Mouse (Mus musculus): ENCODE measurements around the gene Cyyr1. TPM values are rescaled to one million over a fixed set of nuclear protein-coding genes. Genes with fewer than 3 reads are reported as not detected.

Cyyr1 gene
- total and polyA plus RNA-seq, 3 experiments: not detected

DNA sequence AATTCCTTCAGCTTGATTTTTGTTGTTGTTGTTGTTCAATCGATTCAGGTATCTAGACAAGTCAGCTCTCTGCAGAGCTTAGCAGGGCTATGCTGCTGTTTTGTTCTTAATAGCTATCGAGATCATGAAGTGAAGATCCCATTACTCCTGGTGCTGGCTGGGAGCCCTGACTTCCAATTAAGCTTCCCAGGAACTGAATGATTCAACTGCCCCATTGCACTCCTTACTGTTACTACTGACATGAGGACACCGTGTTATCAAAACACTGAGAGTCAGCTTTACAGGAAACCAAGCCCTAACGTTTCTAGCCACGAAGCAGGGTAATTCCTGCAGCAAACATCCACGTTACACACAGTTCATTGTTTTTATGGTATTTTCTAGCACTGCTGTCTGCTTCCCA, 6.7 kb downstream of the Cyyr1 start:
- Histone ChIP-seq H3K27me3 (replicated peaks) (no peaks in the 10 kb centered on the region), H3K27ac (ENCODE audit: insufficient read depth, low read depth) (no peak overlapping the region), H3K36me3 (replicated peaks in 1 of 2; ENCODE audit: control insufficient read depth in 1 of 2, insufficient read depth in 1 of 2, low read length in 1 of 2) (no peaks in the 10 kb centered on the region), H3K79me2 (replicated peaks; ENCODE audit: control insufficient read depth, extremely low read depth, insufficient read depth, poor library complexity, severe bottlenecking) (no peaks in the 10 kb centered on the region; the same call in 1 of the 2 replicates), H3K4me3 (replicated peaks in 1 of 3; ENCODE audit: low read depth in 2 of 3, low read length in 2 of 3, poor library complexity in 1 of 3) (no peak overlapping the region), H3K4me2 (ENCODE audit: insufficient read depth, low read depth, poor library complexity, severe bottlenecking) (no peak overlapping the region), H3K9ac (ENCODE audit: insufficient read depth, low read depth) (no peak overlapping the region), H3K4me1 (ENCODE audit: control insufficient read depth in 1 of 2, insufficient read depth in 2 of 2) (no peaks in the 10 kb centered on the region), H3K9me3 (replicated peaks; ENCODE audit: low read length) (no peaks in the 10 kb centered on the region)
- DNase-seq (ENCODE audit: extremely low read depth): no peak
- dilution Hi-C loops (cut with MboI; ENCODE audit: extremely low pct_ligation_motif_present, extremely low pct_unique_long_range_greater_than_20kb, low sequenced_read_pairs) (no loop called here), in situ Hi-C loops (cut with MboI; ENCODE audit: low pct_ligation_motif_present, low pct_unique_long_range_greater_than_20kb, low sequenced_read_pairs) (no loop called here)
- TF ChIP-seq USF2 (conservative IDR thresholded peaks at IDR 0.05; ENCODE audit: low read depth, low read length) (no peak), CTCF (conservative IDR thresholded peaks at IDR 0.05 in 1 of 2, IDR thresholded peaks at IDR 0.05 in 1 of 2; ENCODE audit: low read depth in 2 of 2, low read length in 2 of 2) (no peak), BHLHE40 (IDR thresholded peaks at IDR 0.05; ENCODE audit: low read depth, low read length) (no peak), TCF12 (IDR thresholded peaks at IDR 0.05; ENCODE audit: low read depth, low read length) (no peak), NELFE (IDR thresholded peaks at IDR 0.05; ENCODE audit: low read depth, low read length) (no peak), RCOR1 (conservative IDR thresholded peaks at IDR 0.05; ENCODE audit: low read depth, low read length) (no peak), ZNF384 (IDR thresholded peaks at IDR 0.05; ENCODE audit: low read depth, low read length) (no peak), MAX (IDR thresholded peaks at IDR 0.05; ENCODE audit: low read length) (no peak)

DNA sequence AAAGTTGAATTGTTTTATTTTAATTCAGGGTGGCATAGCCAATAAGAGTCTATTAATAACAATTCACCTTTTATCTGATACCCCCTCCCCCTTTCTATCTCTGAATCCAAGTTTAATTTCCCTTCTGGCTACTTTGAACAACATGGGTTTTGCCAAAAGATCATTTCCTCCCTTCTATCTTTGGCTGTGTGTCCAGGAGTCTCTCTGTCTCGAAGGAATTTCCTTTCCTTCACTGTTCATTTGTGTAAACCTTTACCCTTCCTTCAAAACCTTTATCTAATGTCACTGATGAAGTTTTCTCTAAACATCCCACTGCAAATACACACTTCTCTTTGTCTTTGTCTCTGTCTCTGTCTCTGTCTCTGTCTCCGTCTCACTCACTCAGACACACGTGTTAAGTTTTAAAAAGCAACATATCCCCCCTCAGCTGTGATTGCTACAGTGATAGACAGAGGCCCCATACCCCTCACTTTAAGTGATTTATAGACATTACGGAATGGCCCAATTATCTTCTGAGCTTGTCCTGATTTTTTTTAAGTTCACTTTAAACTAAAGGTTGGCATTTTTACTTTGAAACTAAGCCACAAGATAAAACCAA, 11.4 kb downstream of the Cyyr1 start:
- TF ChIP-seq RCOR1 (conservative IDR thresholded peaks at IDR 0.05; ENCODE audit: low read depth, low read length) (no peak), MYC (IDR thresholded peaks at IDR 0.05; ENCODE audit: low read depth, low read length) (no peak), TCF12 (IDR thresholded peaks at IDR 0.05; ENCODE audit: low read depth, low read length) (no peak), E2F4 (IDR thresholded peaks at IDR 0.05; ENCODE audit: insufficient replicate concordance, low read depth, low read length) (no peak), USF1 (IDR thresholded peaks at IDR 0.05; ENCODE audit: low read depth, low read length) (no peak), ZMIZ1 (IDR thresholded peaks at IDR 0.05; ENCODE audit: low read depth, low read length) (no peak), NRF1 (IDR thresholded peaks at IDR 0.05; ENCODE audit: low read depth, low read length) (no peak)
- Histone ChIP-seq H3K27ac (ENCODE audit: insufficient read depth, low read depth) (no peak overlapping the region), H3K36me3 (replicated peaks in 1 of 2; ENCODE audit: control insufficient read depth in 1 of 2, insufficient read depth in 1 of 2, low read length in 1 of 2) (no peaks in the 10 kb centered on the region), H3K79me2 (replicated peaks; ENCODE audit: control insufficient read depth, extremely low read depth, insufficient read depth, poor library complexity, severe bottlenecking) (no peaks in the 10 kb centered on the region), H3K4me2 (ENCODE audit: insufficient read depth, low read depth, poor library complexity, severe bottlenecking) (no peak overlapping the region), H3K9me3 (replicated peaks; ENCODE audit: low read length) (no peaks in the 10 kb centered on the region), H3K4me1 (ENCODE audit: control insufficient read depth in 1 of 2, insufficient read depth in 2 of 2) (peaks cover 0 to 9% of the 10 kb centered on the region in 2 experiments; a peak in 2 of 4 replicates), H3K27me3 (replicated peaks) (no peaks in the 10 kb centered on the region), H3K9ac (ENCODE audit: insufficient read depth, low read depth) (no peak overlapping the region), H3K4me3 (replicated peaks in 1 of 3; ENCODE audit: low read depth in 2 of 3, low read length in 2 of 3, poor library complexity in 1 of 3) (no peak overlapping the region)
- dilution Hi-C loops (cut with MboI; ENCODE audit: extremely low pct_ligation_motif_present, extremely low pct_unique_long_range_greater_than_20kb, low sequenced_read_pairs) (no loop called here), in situ Hi-C loops (cut with MboI; ENCODE audit: low pct_ligation_motif_present, low pct_unique_long_range_greater_than_20kb, low sequenced_read_pairs) (no loop called here)
- no peak for DNase-seq (ENCODE audit: extremely low read depth)

DNA sequence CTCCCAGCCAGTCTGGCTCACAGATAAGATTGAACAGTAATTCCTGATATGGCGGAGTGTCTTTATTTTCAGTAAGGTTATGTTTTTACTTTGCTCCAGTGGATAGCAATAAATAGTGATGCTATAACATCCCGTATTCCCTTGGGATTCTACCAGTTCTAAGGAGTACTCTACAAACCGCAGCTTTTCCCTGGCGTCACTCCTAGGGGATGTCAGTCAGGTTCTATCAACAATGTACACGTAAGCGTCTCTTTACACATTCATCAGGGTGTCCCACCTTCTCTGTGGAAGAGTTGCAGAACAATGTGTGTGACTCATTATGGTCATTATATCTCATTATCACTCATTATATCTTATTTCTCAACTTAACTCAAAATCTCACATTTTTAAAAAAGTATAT, 12.2 kb downstream of the Cyyr1 start:
- Histone ChIP-seq H3K4me1 (ENCODE audit: control insufficient read depth in 1 of 2, insufficient read depth in 2 of 2) (peaks cover 0 to 9% of the 10 kb centered on the region in 2 experiments; a peak in 2 of 4 replicates), H3K27ac (ENCODE audit: insufficient read depth, low read depth) (no peak overlapping the region), H3K9me3 (replicated peaks; ENCODE audit: low read length) (no peaks in the 10 kb centered on the region), H3K4me2 (ENCODE audit: insufficient read depth, low read depth, poor library complexity, severe bottlenecking) (no peak overlapping the region), H3K27me3 (replicated peaks) (no peaks in the 10 kb centered on the region), H3K9ac (ENCODE audit: insufficient read depth, low read depth) (no peak overlapping the region), H3K79me2 (replicated peaks; ENCODE audit: control insufficient read depth, extremely low read depth, insufficient read depth, poor library complexity, severe bottlenecking) (no peaks in the 10 kb centered on the region), H3K36me3 (replicated peaks in 1 of 2; ENCODE audit: control insufficient read depth in 1 of 2, insufficient read depth in 1 of 2, low read length in 1 of 2) (no peaks in the 10 kb centered on the region), H3K4me3 (replicated peaks in 1 of 3; ENCODE audit: low read depth in 2 of 3, low read length in 2 of 3, poor library complexity in 1 of 3) (no peak overlapping the region)
- TF ChIP-seq GABPA (IDR thresholded peaks at IDR 0.05; ENCODE audit: insufficient replicate concordance, low read depth, low read length): no peak
- no peak for TF ChIP-seq NELFE (IDR thresholded peaks at IDR 0.05; ENCODE audit: low read depth, low read length)
- no peak for TF ChIP-seq CHD1 (IDR thresholded peaks at IDR 0.05; ENCODE audit: low read depth, low read length)
- TF ChIP-seq RCOR1 (conservative IDR thresholded peaks at IDR 0.05; ENCODE audit: low read depth, low read length): no peak
- TF ChIP-seq NRF1 (IDR thresholded peaks at IDR 0.05; ENCODE audit: low read depth, low read length): no peak
- TF ChIP-seq USF2 (conservative IDR thresholded peaks at IDR 0.05; ENCODE audit: low read depth, low read length): no peak
- no peak for TF ChIP-seq JUN (IDR thresholded peaks at IDR 0.05; ENCODE audit: insufficient read depth, low read depth, low read length)
- no peak for TF ChIP-seq USF1 (IDR thresholded peaks at IDR 0.05; ENCODE audit: low read depth, low read length)
- no peak for TF ChIP-seq RAD21 (IDR thresholded peaks at IDR 0.05; ENCODE audit: low read depth, low read length)
- no peak for TF ChIP-seq MAX (IDR thresholded peaks at IDR 0.05; ENCODE audit: low read length)
- no peak for TF ChIP-seq POLR2A (IDR thresholded peaks at IDR 0.05; ENCODE audit: low read depth, low read length)
- TF ChIP-seq POLR2AphosphoS2 (IDR thresholded peaks at IDR 0.05; ENCODE audit: low read depth, low read length): no peak
- in situ Hi-C loops (cut with MboI; ENCODE audit: low pct_ligation_motif_present, low pct_unique_long_range_greater_than_20kb, low sequenced_read_pairs) (no loop called here), dilution Hi-C loops (cut with MboI; ENCODE audit: extremely low pct_ligation_motif_present, extremely low pct_unique_long_range_greater_than_20kb, low sequenced_read_pairs) (no loop called here)
- no peak for DNase-seq (ENCODE audit: extremely low read depth)

All from CH12.LX (cell line).